Mouse (Mus musculus) lung, postnatal 25 days (tissue): ENCODE measurements around the gene Gm29776.

Experiments
- DNase-seq: peaks from one replicate; pipeline ENCODE4 v3.0.0; 2022; ENCODE audit warnings: low spot score

The Gm29776 gene

DNA sequence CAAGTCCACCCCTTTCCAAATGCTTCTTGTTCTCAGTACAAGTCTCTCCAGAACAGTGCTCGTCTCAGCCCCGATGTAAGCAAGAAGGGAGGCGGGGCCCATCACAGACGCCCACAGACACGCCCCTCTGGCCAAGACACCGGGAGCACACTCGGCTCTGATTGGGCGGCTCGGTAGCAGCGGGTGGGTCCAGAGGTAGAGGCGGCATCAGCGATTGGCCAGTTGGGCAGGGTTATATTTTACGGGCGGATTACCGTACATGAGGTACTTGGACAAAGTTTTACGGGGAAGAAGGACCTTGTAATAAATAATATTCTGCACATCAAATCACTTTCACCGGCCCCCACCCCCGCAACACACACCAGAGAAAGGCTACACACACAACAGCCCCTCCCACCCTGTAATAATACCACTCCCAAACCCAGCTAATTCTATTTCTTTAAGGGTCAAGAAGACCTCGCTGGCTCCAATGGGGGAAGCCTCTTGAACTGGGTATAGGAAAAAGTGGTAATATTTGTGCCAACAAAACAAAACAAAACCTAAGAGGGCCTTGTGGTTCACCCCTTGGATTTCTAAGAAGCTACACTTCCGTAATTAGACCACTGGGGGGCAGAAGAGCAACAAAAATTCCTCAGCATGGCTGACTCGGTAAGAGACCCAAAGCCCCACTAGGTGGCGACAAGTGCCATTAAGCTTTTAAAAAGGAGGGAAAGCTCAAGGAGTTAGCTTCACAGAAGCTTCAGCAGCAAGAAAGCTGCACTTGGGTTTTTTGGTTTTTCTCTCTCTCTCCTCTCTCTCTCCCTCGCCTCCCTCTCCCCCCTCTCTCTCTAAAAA lies 47.8 kb downstream of the Gm29776 start:
- peak; percentile 91 for DNase-seq

DNA sequence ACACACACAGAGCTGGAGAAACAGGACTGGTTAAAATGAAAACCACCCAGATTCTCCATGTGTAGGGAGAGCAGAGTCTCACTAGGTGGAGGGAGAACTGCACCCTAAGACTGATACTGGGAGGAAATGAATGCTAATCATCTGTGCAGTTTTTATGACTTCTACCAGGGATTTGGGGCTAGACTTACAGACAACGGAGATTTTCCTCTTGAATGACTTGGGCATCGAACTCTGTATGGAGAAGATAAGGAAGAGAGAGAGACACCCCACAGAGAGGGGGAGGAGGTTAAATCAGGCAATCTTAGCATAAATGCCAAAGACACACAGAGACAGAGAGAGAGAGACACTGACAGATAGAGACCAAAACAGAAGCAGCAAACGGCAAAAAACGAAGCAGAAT lies 50.7 kb downstream of the Gm29776 start:
- no peak for DNase-seq

DNA sequence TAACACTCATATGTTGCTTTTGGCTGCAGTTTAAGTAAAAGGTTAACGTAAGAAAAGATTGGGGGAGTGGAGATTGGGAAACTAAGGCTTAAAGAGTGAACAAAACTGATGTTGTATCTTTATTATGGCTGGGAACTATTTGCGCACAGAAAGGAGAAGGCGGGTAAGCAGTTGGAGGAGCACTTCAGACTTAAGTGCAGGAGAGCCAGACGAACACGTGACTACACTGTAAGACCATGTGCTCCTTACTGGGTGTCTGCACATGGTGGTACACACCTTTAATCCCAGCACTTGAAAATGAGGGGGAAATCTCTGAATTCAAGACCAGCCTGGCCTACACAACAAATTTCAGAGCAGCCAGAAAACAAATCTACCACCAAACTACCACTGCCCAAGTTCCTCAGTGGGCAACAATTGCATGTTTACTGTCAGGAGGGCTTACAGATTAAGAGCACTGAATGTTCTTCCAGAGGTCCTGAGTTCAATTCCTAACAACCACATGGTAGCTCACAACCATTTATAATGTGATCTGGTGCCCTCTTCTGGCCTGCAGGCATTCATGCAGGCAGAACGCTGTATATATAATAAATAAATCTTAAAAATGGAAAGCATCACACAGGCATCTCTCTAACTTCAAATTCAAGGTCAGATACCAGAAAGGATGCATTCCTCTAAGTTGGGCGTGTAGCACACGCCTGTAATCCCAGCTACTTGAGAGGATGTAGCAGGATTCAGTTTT lies 51.6 kb downstream of the Gm29776 start:
- peak; percentile 65 for DNase-seq

DNA sequence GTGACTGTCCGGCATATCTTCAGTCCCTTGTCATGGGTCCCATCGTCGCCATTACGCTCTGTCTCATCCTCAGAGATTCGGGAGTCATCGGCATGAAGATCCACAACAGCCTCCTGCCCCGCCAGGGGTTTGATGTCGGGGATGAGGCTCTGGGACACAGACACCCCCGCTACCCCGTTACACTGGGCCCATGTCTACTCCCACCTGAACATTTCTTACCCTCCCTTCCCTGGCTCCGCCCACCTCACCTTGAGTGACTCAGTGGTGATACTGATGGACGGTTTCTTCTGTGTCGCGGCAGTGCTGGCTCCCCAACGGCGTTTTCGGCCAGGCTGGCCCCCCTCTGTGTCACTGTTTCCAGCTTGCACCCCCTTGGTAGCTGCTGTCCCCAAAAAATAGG lies 52.2 kb downstream of the Gm29776 start:
- no peak for DNase-seq

DNA sequence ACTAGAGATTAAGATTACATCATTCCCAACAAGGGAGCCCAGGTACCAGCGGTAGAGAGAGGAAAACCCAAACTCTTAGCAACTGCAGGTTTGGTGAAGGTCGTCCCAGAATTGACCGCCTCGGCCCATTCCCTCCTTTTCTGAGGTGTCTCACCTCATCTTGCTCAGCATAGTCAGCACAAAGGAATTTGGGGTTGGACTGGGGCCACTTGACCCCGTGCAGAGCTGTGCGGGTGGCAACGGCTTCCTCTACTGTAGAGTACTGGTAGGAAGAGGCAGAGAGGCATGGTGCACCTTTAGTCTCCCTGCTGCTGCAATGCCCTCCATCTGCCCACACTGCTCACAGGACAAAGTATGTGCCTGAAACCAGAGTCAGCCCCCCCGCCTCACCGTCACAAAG lies 54.3 kb downstream of the Gm29776 start:
- no peak for DNase-seq

DNA sequence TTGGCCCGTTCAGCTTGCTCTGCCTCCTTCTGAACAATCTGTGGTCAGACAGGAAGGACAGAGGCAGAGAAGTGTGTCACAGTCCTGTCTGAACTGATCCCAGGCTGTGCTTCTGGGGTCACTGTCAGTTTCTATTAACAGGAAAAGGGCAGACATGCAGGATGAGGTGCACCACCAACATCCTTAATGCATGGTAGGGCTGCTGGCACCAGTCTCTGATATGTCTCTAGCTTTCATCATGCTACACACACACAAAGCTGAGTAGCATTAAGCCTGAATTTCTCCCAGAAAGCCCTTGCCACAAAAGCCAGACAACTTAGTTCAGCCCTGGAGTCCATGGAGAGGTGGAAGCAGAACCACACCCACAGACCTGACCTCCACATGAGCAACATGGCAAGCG lies 55.6 kb downstream of the Gm29776 start:
- DNase-seq: no peak
